Mouse (Mus musculus) hindbrain, postnatal 0 days (tissue): ENCODE measurements around the gene Ptprg. TPM values are rescaled to one million over a fixed set of nuclear protein-coding genes. Genes with fewer than 3 reads are reported as not detected.

Experiments used
- ATAC-seq: fragments of 200-750 bp; cut with Nextera tagmentation; 2 replicates; pipeline ENCODE4 v1.8.0; 2017; ENCODE audit warnings: mild to moderate bottlenecking, moderate TSS enrichment, moderate library complexity
- DNase-seq: peaks from one replicate; pipeline ENCODE4 v3.0.0-alpha.2; 2015; ENCODE audit warnings: low spot score
- H3K27ac ChIP-seq: fragments of 300-500 bp; sonication (generic); 2 replicates; pipeline ENCODE4 v1.5.1; 2014; ENCODE audit warnings: mild to moderate bottlenecking
- H3K27me3 ChIP-seq: fragments of 300-500 bp; sonication (generic); 2 replicates; pipeline ENCODE4 v1.6.1; 2014; ENCODE audit warnings: low read length, mixed read lengths; ENCODE audit not compliant: insufficient read depth
- H3K36me3 ChIP-seq: fragments of 300-500 bp; sonication (generic); 2 replicates; pipeline ENCODE4 v1.6.1; 2014; ENCODE audit warnings: low read length, mixed read lengths; ENCODE audit not compliant: insufficient read depth
- H3K4me1 ChIP-seq: fragments of 300-500 bp; sonication (generic); 2 replicates; pipeline ENCODE4 v1.6.1; 2014; ENCODE audit warnings: antibody characterized with exemption, low read length, mixed read lengths; ENCODE audit not compliant: insufficient read depth
- H3K4me2 ChIP-seq: fragments of 300-500 bp; sonication (generic); 2 replicates; pipeline ENCODE4 v1.6.1; 2014; ENCODE audit warnings: low read depth, mild to moderate bottlenecking, low read length, moderate library complexity, mixed read lengths
- H3K4me3 ChIP-seq: fragments of 300-500 bp; sonication (generic); 2 replicates; pipeline ENCODE4 v1.5.1; 2014; ENCODE audit warnings: low read length
- H3K9ac ChIP-seq: fragments of 300-500 bp; sonication (generic); replicated peaks from 2 replicates; pipeline ENCODE4 v1.6.1; 2014; ENCODE audit warnings: mild to moderate bottlenecking, low read length, moderate library complexity, mixed read lengths
- H3K9me3 ChIP-seq: fragments of 300-500 bp; sonication (generic); 2 replicates; pipeline ENCODE4 v1.6.1; 2016; ENCODE audit warnings: low read length, mixed read lengths
- CTCF ChIP-seq: IDR thresholded peaks from 2 replicates; pipeline ENCODE4 v1.5.1; 2016; ENCODE audit warnings: antibody characterized with exemption, control low read depth, low read depth
- WGBS: fragments of 180-500 bp; shearing (Covaris S2); extraction: QIAGEN DNeasy Blood & Tissue Kit; methylation state at CpG from one replicate; pipeline ENCODE4 v1.1.7; 2014; 5-methylcytosine and 5-hydroxymethylcytosine counted together
- polyA plus RNA-seq: library from polyadenylated mRNA; unstranded; fragments of >200 nt; fragmentation: Nextera tagmentation; extraction: Ambion mirVana; gene quantifications from 2 replicates; pipeline ENCODE4 v1.2.1, GENCODE M21; 2015
- total RNA-seq: library from RNA; depleted of rRNA; stranded (reverse); fragments of >200 nt; gene quantifications from 2 replicates; pipeline ENCODE4 v1.2.3, GENCODE M21; 2014

Gene Ptprg
- total and polyA plus RNA-seq, 2 experiments from 2014 or later = 33.0 to 101 TPM

DNA sequence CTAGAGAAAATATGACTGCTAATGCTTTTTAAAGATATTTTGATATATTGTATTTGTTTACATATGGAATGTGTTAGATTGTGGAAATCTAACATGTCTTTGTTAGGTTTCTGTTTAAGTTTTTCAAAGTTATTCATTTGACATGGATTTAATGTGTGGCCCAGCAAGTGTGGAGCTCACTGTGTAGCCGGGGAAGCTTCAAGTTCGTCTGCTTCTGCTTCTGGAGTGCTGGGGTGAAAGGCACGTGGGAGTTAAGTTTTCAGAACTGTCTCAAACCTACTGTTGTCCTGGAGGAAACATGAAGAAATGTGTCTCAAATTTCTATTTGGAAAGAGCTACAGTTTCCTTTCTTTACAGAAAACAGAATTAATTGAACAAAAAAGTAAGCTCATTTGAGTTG is 311.5 kb downstream of the Ptprg start:
- DNase-seq = no peak
- WGBS = 50% methylated on average over 3 of the region's 3 CpGs

DNA sequence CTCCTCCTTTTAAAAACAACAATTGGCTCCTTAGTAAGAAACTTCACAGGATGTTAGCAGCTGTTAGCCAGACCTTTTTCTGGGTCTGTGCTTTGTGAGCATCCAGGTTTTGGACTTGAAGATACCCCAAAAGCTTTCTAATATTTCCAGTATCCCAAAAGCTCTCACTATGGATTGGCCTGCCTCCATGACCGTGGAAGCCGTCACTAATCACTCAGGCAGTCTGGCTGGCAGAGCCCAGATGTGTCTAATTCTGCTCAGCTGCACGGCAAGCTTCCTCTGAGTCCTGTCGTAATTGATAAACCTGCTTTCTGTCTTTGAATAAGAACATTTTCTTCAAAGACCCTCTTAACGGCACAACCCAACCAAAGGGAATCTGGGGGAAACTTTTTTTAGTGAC is 312.0 kb downstream of the Ptprg start:
- Histone ChIP-seq H3K4me3 (no peak overlapping the region), H3K27ac (no peak overlapping the region), H3K27me3 (no peaks in the 10 kb centered on the region), H3K9me3 (no peaks in the 10 kb centered on the region), H3K36me3 (no peaks in the 10 kb centered on the region), H3K4me1 (no peaks in the 10 kb centered on the region), H3K4me2 (no peak overlapping the region), H3K9ac (no peak overlapping the region)
- DNase-seq = no peak
- TF ChIP-seq CTCF = no peak
- WGBS = 42% methylated on average over 5 of the region's 5 CpGs
- no peak for ATAC-seq

More for the DNA sequence above, 311.5 kb downstream of the Ptprg start:
- Histone ChIP-seq H3K9ac (no peak overlapping the region), H3K36me3 (no peaks in the 10 kb centered on the region), H3K27me3 (no peaks in the 10 kb centered on the region), H3K4me3 (no peak overlapping the region), H3K4me2 (no peak overlapping the region), H3K9me3 (no peaks in the 10 kb centered on the region), H3K27ac (no peak overlapping the region), H3K4me1 (no peaks in the 10 kb centered on the region)
- no peak for TF ChIP-seq CTCF
- ATAC-seq = no peak

DNA sequence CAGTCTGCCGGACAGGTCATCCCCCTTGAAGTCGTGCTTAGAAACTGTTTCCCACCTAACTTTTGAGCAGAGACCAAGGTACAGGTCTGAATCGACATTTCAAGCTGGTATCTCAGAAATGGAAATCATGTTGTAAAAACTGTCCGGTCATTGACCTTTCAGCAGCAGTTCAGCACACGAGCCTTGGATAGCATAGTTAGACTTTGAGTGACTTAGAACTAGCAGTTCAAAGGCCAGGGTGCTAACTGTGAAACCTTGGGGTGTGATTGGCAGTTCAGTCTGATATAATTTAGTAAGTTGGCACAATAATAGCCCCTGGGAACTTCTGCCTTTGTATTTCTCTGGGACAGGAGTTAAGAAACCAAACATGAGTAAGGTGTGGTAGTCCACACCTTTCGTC is 312.5 kb downstream of the Ptprg start:
- H3K27ac ChIP-seq = no peak overlapping the region
- H3K9me3 ChIP-seq = no peaks in the 10 kb centered on the region
- H3K36me3 ChIP-seq = no peaks in the 10 kb centered on the region
- H3K4me1 ChIP-seq = no peaks in the 10 kb centered on the region
- TF ChIP-seq CTCF = no peak
- H3K9ac ChIP-seq = no peak overlapping the region
- H3K4me3 ChIP-seq = no peak overlapping the region
- DNase-seq (no peak), ATAC-seq (no peak)
- WGBS = 87% methylated on average over 6 of the region's 6 CpGs
- no peak overlapping the region for H3K4me2 ChIP-seq
- no peaks in the 10 kb centered on the region for H3K27me3 ChIP-seq

DNA sequence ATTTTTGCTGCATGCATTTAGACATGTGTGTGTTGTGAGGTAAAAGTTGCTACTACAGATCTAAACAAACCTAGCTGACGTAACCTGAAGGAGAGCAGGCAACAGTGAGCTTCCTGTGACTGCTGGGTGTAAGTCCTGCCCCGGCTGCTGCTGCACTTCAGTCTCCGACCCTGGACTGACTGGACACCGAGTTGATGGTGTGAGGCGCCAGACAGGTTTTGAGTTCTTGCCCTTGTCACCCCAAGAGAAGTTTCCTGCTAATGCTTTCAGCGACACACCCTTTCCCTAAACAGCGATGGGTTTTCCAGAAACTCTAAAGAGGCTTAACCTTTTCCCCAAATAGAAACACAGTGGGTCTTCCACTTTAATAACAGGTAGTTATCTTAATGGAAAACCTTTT is 313.1 kb downstream of the Ptprg start:
- no peaks in the 10 kb centered on the region for H3K27me3 ChIP-seq
- DNase-seq (no peak), ATAC-seq (no peak)
- whole genome bisulfite sequencing = 89% methylated on average over 7 of the region's 7 CpGs
- H3K9me3 ChIP-seq = no peaks in the 10 kb centered on the region
- H3K9ac ChIP-seq = no peak overlapping the region
- no peak for TF ChIP-seq CTCF
- H3K36me3 ChIP-seq = no peaks in the 10 kb centered on the region
- H3K4me2 ChIP-seq = no peak overlapping the region
- no peak overlapping the region for H3K27ac ChIP-seq
- H3K4me1 ChIP-seq = no peaks in the 10 kb centered on the region
- no peak overlapping the region for H3K4me3 ChIP-seq

DNA sequence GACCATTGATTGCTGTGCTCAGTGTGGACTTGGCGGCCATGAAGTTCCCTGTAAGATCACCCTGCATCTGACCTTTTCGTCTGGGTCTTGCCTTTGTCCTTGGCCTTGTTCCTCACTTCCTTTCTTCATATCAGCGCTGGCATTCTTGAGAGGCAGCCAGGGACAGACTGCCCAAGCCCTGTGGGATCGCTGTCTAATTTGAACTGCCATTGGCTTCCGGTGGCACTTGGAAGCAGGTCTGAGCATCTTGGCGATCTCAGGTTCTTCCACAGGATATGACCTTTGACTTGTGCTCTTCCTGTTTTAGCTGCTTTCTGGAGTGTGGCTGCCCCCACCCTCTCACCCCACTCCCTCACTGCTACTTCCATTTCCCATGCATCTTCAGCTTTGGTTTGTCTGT is 315.3 kb downstream of the Ptprg start:
- H3K9ac ChIP-seq = no peak overlapping the region
- H3K36me3 ChIP-seq = no peaks in the 10 kb centered on the region
- WGBS = 70% methylated on average over 6 of the region's 6 CpGs
- ATAC-seq (no peak), DNase-seq (no peak)
- no peak overlapping the region for H3K4me2 ChIP-seq
- H3K27ac ChIP-seq = no peak overlapping the region
- no peaks in the 10 kb centered on the region for H3K27me3 ChIP-seq
- H3K9me3 ChIP-seq = no peaks in the 10 kb centered on the region
- no peak overlapping the region for H3K4me3 ChIP-seq
- no peak for TF ChIP-seq CTCF
- no peaks in the 10 kb centered on the region for H3K4me1 ChIP-seq

- Histone ChIP-seq H3K27ac (no peak overlapping the region), H3K9me3 (no peaks in the 10 kb centered on the region), H3K36me3 (no peaks in the 10 kb centered on the region), H3K4me3 (no peak overlapping the region), H3K27me3 (no peaks in the 10 kb centered on the region), H3K4me2 (no peak overlapping the region), H3K4me1 (0 out of 2 replicates have a peak, but pooled peaks cover 9% of the 10 kb centered on the region), H3K9ac (no peak overlapping the region)
- DNase-seq (no peak), ATAC-seq (no peak)
- WGBS = 41% methylated on average over 8 of the region's 8 CpGs
- TF ChIP-seq CTCF = no peak
Observed at GRCm38 (mm10) chr14:11871752-11872344, 318.5 kb downstream of the Ptprg start.

- Histone ChIP-seq H3K27ac (no peak overlapping the region), H3K27me3 (no peaks in the 10 kb centered on the region), H3K9me3 (no peaks in the 10 kb centered on the region), H3K9ac (no peak overlapping the region), H3K4me1 (0 out of 2 replicates have a peak, but pooled peaks cover 9% of the 10 kb centered on the region), H3K4me2 (no peak overlapping the region), H3K36me3 (no peaks in the 10 kb centered on the region), H3K4me3 (no peak overlapping the region)
- no peak for TF ChIP-seq CTCF
- 88% methylated on average over 6 of the region's 6 CpGs for WGBS
- no peak for ATAC-seq
- DNase-seq = no peak
Observed at GRCm38 (mm10) chr14:11874266-11874665, 320.9 kb downstream of the Ptprg start.
